Mouse (Mus musculus) hindbrain, embryonic 14.5 days (tissue): Measurements from ENCODE around the gene Krt2. TPM values are rescaled to one million over a fixed set of nuclear protein-coding genes. Genes with fewer than 3 reads are reported as not detected.

ENCODE experiments used
- ATAC-seq: fragments of 200-750 bp; cut with Nextera tagmentation; 2 replicates; pipeline ENCODE4 v1.8.0; 2017; ENCODE audit warnings: moderate number of reproducible peaks, mild to moderate bottlenecking, moderate TSS enrichment, moderate library complexity; ENCODE audit not compliant: low FRiP score
- DNase-seq: peaks from one replicate; pipeline ENCODE4 v3.0.0-alpha.2; 2015; ENCODE audit warnings: low spot score
- H3K27ac ChIP-seq: fragments of 300-500 bp; sonication (generic); 2 replicates; pipeline ENCODE4 v1.5.1; 2014; ENCODE audit warnings: mild to moderate bottlenecking, moderate library complexity
- H3K27me3 ChIP-seq: fragments of 300-500 bp; sonication (generic); 2 replicates; pipeline ENCODE4 v1.6.1; 2014; ENCODE audit warnings: mild to moderate bottlenecking, low read length, mixed read lengths; ENCODE audit not compliant: control insufficient read depth, insufficient read depth
- H3K36me3 ChIP-seq: fragments of 300-500 bp; sonication (generic); replicated peaks from 2 replicates; pipeline ENCODE4 v1.6.1; 2014; ENCODE audit not compliant: control insufficient read depth, insufficient read depth
- H3K4me1 ChIP-seq: fragments of 300-500 bp; sonication (generic); replicated peaks from 2 replicates; pipeline ENCODE4 v1.6.1; 2014; ENCODE audit warnings: antibody characterized with exemption, low read length, mixed read lengths; ENCODE audit not compliant: control insufficient read depth, insufficient read depth
- H3K4me2 ChIP-seq: fragments of 300-500 bp; sonication (generic); replicated peaks from 2 replicates; pipeline ENCODE4 v1.6.1; 2014; ENCODE audit warnings: mild to moderate bottlenecking, moderate library complexity
- H3K4me3 ChIP-seq: fragments of 300-500 bp; sonication (generic); replicated peaks from 2 replicates; pipeline ENCODE4 v1.5.1; 2014; ENCODE audit warnings: mild to moderate bottlenecking, low read length
- H3K9ac ChIP-seq: fragments of 300-500 bp; sonication (generic); 2 replicates; pipeline ENCODE4 v1.6.1; 2014
- H3K9me3 ChIP-seq: fragments of 300-500 bp; sonication (generic); 2 replicates; pipeline ENCODE4 v1.6.1; 2016; ENCODE audit warnings: low read length; ENCODE audit not compliant: control insufficient read depth
- WGBS: fragments of 180-500 bp; shearing (Covaris S2); extraction: QIAGEN DNeasy Blood & Tissue Kit; methylation state at CpG from one replicate; pipeline ENCODE4 v1.1.7; 2014; 5-methylcytosine and 5-hydroxymethylcytosine counted together
- polyA plus RNA-seq: library from polyadenylated mRNA; unstranded; fragments of >200 nt; fragmentation: Nextera tagmentation; extraction: Ambion mirVana; gene quantifications from 2 replicates; pipeline ENCODE4 v1.2.1, GENCODE M21; 2014

Gene Krt2
- not detected in 2 replicates for polyA plus RNA-seq

GRCm38 (mm10) chr15:101817875-101818274, at the start of gene Krt2:
Krt2 (minus strand) TSS chr15:101818169.
- Histone ChIP-seq H3K36me3 (no peaks in the 10 kb centered on the region), H3K9ac (no peak within 1 kb of the TSS), H3K4me2 (no peak within 1 kb of the TSS), H3K27me3 (no peaks in the 10 kb centered on the region), H3K27ac (no peak within 1 kb of the TSS), H3K4me3 (no peak within 1 kb of the TSS), H3K9me3 (no peaks in the 10 kb centered on the region), H3K4me1 (no peaks in the 10 kb centered on the region)
- ATAC-seq (no peak), DNase-seq (no peak)
- WGBS: 86% methylated on average over 16 of the region's 16 CpGs

- H3K9me3 ChIP-seq: no peaks in the 10 kb centered on the region
- 85% methylated on average over 7 of the region's 7 CpGs for WGBS
- DNase-seq (no peak), ATAC-seq (no peak)
- peaks cover 7% of the 10 kb centered on the region for H3K4me1 ChIP-seq
- no peaks in the 10 kb centered on the region for H3K27me3 ChIP-seq
- no peak overlapping the region for H3K27ac ChIP-seq
- H3K9ac ChIP-seq: no peak overlapping the region
- no peak overlapping the region for H3K4me2 ChIP-seq
- no peaks in the 10 kb centered on the region for H3K36me3 ChIP-seq
- H3K4me3 ChIP-seq: no peak overlapping the region
Observed at GRCm38 (mm10) chr15:101866754-101867153, 48.8 kb upstream of the Krt2 start.

GRCm38 (mm10) chr15:101860421-101861130, 42.6 kb upstream of the Krt2 start:
- Histone ChIP-seq H3K9ac (peak overlapping the region; percentile 56; the same call in 1 of the 2 replicates), H3K4me2 (peak overlapping the region; percentile 75), H3K36me3 (no peaks in the 10 kb centered on the region), H3K4me1 (peaks cover 9% of the 10 kb centered on the region), H3K27ac (no peak overlapping the region), H3K4me3 (peak overlapping the region; percentile 42), H3K9me3 (no peaks in the 10 kb centered on the region), H3K27me3 (peaks cover 30% of the 10 kb centered on the region)
- DNase-seq (no peak), ATAC-seq (peak; percentile 27; the same call in 1 of the 2 replicates)
- WGBS: 53% methylated on average over 13 of the region's 13 CpGs

GRCm38 (mm10) chr15:101859735-101860170, 41.8 kb upstream of the Krt2 start:
- peak overlapping the region; percentile 56 for H3K9ac ChIP-seq
- no peaks in the 10 kb centered on the region for H3K36me3 ChIP-seq
- no peaks in the 10 kb centered on the region for H3K9me3 ChIP-seq
- ATAC-seq: no peak; the same call in 1 of the 2 replicates
- DNase-seq: peak; percentile 51
- H3K27ac ChIP-seq: no peak overlapping the region
- peak overlapping the region; percentile 75 for H3K4me2 ChIP-seq
- peak overlapping the region; percentile 42 for H3K4me3 ChIP-seq
- under 1% methylated on average over 33 of the region's 33 CpGs for WGBS
- peaks cover 9% of the 10 kb centered on the region for H3K4me1 ChIP-seq
- H3K27me3 ChIP-seq: peaks cover 30% of the 10 kb centered on the region

GRCm38 (mm10) chr15:101858673-101859425, 40.9 kb upstream of the Krt2 start:
- H3K9me3 ChIP-seq: no peaks in the 10 kb centered on the region
- no peak overlapping the region; the same call in 1 of the 2 replicates for H3K4me3 ChIP-seq
- ATAC-seq (no peak), DNase-seq (no peak)
- H3K36me3 ChIP-seq: no peaks in the 10 kb centered on the region
- H3K9ac ChIP-seq: no peak overlapping the region
- H3K27me3 ChIP-seq: peaks cover 30% of the 10 kb centered on the region
- H3K4me2 ChIP-seq: peak overlapping the region; percentile 75; the same call in 1 of the 2 replicates
- peaks cover 9% of the 10 kb centered on the region for H3K4me1 ChIP-seq
- H3K27ac ChIP-seq: no peak overlapping the region
- 9% methylated on average over 11 of the region's 11 CpGs for WGBS

GRCm38 (mm10) chr15:101856696-101857095, 38.7 kb upstream of the Krt2 start:
- no peak for DNase-seq
- 54% methylated on average over 5 of the region's 5 CpGs for WGBS

GRCm38 (mm10) chr15:101855732-101856131, 37.8 kb upstream of the Krt2 start:
- Histone ChIP-seq H3K27me3 (peaks cover 24% of the 10 kb centered on the region), H3K9me3 (no peaks in the 10 kb centered on the region), H3K4me3 (no peak overlapping the region), H3K4me1 (peaks cover 9% of the 10 kb centered on the region), H3K9ac (no peak overlapping the region), H3K4me2 (no peak overlapping the region), H3K36me3 (no peaks in the 10 kb centered on the region), H3K27ac (no peak overlapping the region)
- 74% methylated on average over 3 of the region's 3 CpGs for WGBS
- ATAC-seq (no peak), DNase-seq (no peak)

More at GRCm38 (mm10) chr15:101856696-101857095, 38.7 kb upstream of the Krt2 start:
- Histone ChIP-seq H3K4me2 (no peak overlapping the region), H3K36me3 (no peaks in the 10 kb centered on the region), H3K27ac (no peak overlapping the region), H3K4me3 (no peak overlapping the region), H3K9me3 (no peaks in the 10 kb centered on the region), H3K9ac (no peak overlapping the region), H3K27me3 (peaks cover 30% of the 10 kb centered on the region), H3K4me1 (peaks cover 9% of the 10 kb centered on the region)
- no peak for ATAC-seq

GRCm38 (mm10) chr15:101854294-101854693, 36.3 kb upstream of the Krt2 start:
- Histone ChIP-seq H3K4me3 (no peak overlapping the region), H3K9me3 (no peaks in the 10 kb centered on the region), H3K27ac (no peak overlapping the region), H3K4me1 (no peaks in the 10 kb centered on the region; the same call in 1 of the 2 replicates), H3K36me3 (no peaks in the 10 kb centered on the region), H3K4me2 (no peak overlapping the region), H3K9ac (no peak overlapping the region), H3K27me3 (peaks cover 17% of the 10 kb centered on the region; the same call in 1 of the 2 replicates)
- ATAC-seq (no peak), DNase-seq (no peak)
- WGBS: 21% methylated on average over 5 of the region's 5 CpGs

- no peak for ATAC-seq
- Histone ChIP-seq H3K27me3 (no peaks in the 10 kb centered on the region), H3K4me3 (no peak overlapping the region), H3K9ac (no peak overlapping the region), H3K27ac (no peak overlapping the region), H3K36me3 (no peaks in the 10 kb centered on the region), H3K9me3 (no peaks in the 10 kb centered on the region), H3K4me2 (no peak overlapping the region), H3K4me1 (no peaks in the 10 kb centered on the region)
- WGBS: 19% methylated on average over 5 of the region's 5 CpGs
- no peak for DNase-seq
Observed at GRCm38 (mm10) chr15:101852571-101852970, 34.6 kb upstream of the Krt2 start.
